Mouse (Mus musculus): ENCODE results near the gene Heatr5b. TPM values are rescaled to one million over a fixed set of nuclear protein-coding genes. Genes with fewer than 3 reads are reported as not detected.

Heatr5b gene
- 6.8 and 7.0 TPM in 2 replicates for polyA plus RNA-seq (2015; fragmentation: Nextera tagmentation; extraction: Ambion mirVana)

GRCm38 (mm10) chr17:78834856-78835835, at the start of gene Heatr5b, which contains the start of gene Gpatch11:
TSS of gene Heatr5b (minus strand) at chr17:78835364.
TSS of gene Gpatch11 (plus strand) at chr17:78835567.
- Histone ChIP-seq H3K36me3 (ENCODE audit: control insufficient read depth, insufficient read depth) (peaks cover 25% of the 10 kb centered on the region), H3K4me1 (replicated peaks; ENCODE audit: control insufficient read depth, insufficient read depth, low read length) (no peaks in the 10 kb centered on the region), H3K4me2 (replicated peaks; ENCODE audit: low read depth) (peak within 1 kb of the TSS; percentile 70), H3K27ac (ENCODE audit: low read depth, low read length) (peak within 1 kb of the TSS; percentile 69), H3K27me3 (replicated peaks; ENCODE audit: control insufficient read depth, insufficient read depth, low read length) (no peaks in the 10 kb centered on the region), H3K9me3 (ENCODE audit: control insufficient read depth) (no peaks in the 10 kb centered on the region), H3K4me3 (ENCODE audit: low read depth, low read length) (peak within 1 kb of the TSS; percentile 79), H3K9ac (ENCODE audit: low read depth, low read length) (peak within 1 kb of the TSS; percentile 80)
- ATAC-seq, result peak; percentile 99
- 0 out of 2 replicates have a peak, but pooled peaks have one; percentile 1 for TF ChIP-seq CTCF (IDR thresholded peaks at IDR 0.05; ENCODE audit: low read depth)
- under 1% methylated on average over 81 of the region's 81 CpGs for WGBS

GRCm38 (mm10) chr17:78883291-78883690, 48.1 kb upstream of the Heatr5b start:
- Histone ChIP-seq H3K9me3 (ENCODE audit: control insufficient read depth) (no peaks in the 10 kb centered on the region), H3K9ac (ENCODE audit: low read depth, low read length) (no peak overlapping the region), H3K36me3 (ENCODE audit: control insufficient read depth, insufficient read depth) (peaks cover 13% of the 10 kb centered on the region), H3K27me3 (replicated peaks; ENCODE audit: control insufficient read depth, insufficient read depth, low read length) (no peaks in the 10 kb centered on the region), H3K4me3 (ENCODE audit: low read depth, low read length) (no peak overlapping the region), H3K4me1 (replicated peaks; ENCODE audit: control insufficient read depth, insufficient read depth, low read length) (peaks cover 4% of the 10 kb centered on the region; the same call in 1 of the 2 replicates), H3K4me2 (replicated peaks; ENCODE audit: low read depth) (peak overlapping the region; percentile 60; the same call in 1 of the 2 replicates), H3K27ac (ENCODE audit: low read depth, low read length) (no peak overlapping the region)
- TF ChIP-seq CTCF (IDR thresholded peaks at IDR 0.05; ENCODE audit: low read depth), result no peak
- ATAC-seq, result no peak
- 90% methylated on average over 4 of the region's 4 CpGs for WGBS

GRCm38 (mm10) chr17:78882401-78883112, 47.4 kb upstream of the Heatr5b start, which contains the start of gene Eif2ak2:
TSS of gene Eif2ak2 (minus strand) at chr17:78882573.
- no peaks in the 10 kb centered on the region for H3K9me3 ChIP-seq (ENCODE audit: control insufficient read depth)
- peak within 1 kb of the TSS; percentile 92 for H3K27ac ChIP-seq (ENCODE audit: low read depth, low read length)
- peak within 1 kb of the TSS; percentile 83 for H3K9ac ChIP-seq (ENCODE audit: low read depth, low read length)
- peaks cover 20% of the 10 kb centered on the region for H3K36me3 ChIP-seq (ENCODE audit: control insufficient read depth, insufficient read depth)
- H3K4me2 ChIP-seq (replicated peaks; ENCODE audit: low read depth), result peak within 1 kb of the TSS; percentile 60
- ATAC-seq, result peak; percentile 99
- H3K4me3 ChIP-seq (ENCODE audit: low read depth, low read length), result peak within 1 kb of the TSS; percentile 81
- H3K27me3 ChIP-seq (replicated peaks; ENCODE audit: control insufficient read depth, insufficient read depth, low read length), result no peaks in the 10 kb centered on the region
- peaks cover 4% of the 10 kb centered on the region; the same call in 1 of the 2 replicates for H3K4me1 ChIP-seq (replicated peaks; ENCODE audit: control insufficient read depth, insufficient read depth, low read length)
- WGBS, result 1% methylated on average over 28 of the region's 28 CpGs
- 0 out of 2 replicates have a peak, but pooled peaks have one; percentile 15 for TF ChIP-seq CTCF (IDR thresholded peaks at IDR 0.05; ENCODE audit: low read depth)

GRCm38 (mm10) chr17:78881878-78882304, 46.7 kb upstream of the Heatr5b start:
- Histone ChIP-seq H3K36me3 (ENCODE audit: control insufficient read depth, insufficient read depth) (peaks cover 26% of the 10 kb centered on the region), H3K9me3 (ENCODE audit: control insufficient read depth) (no peaks in the 10 kb centered on the region), H3K4me2 (replicated peaks; ENCODE audit: low read depth) (peak overlapping the region; percentile 60), H3K9ac (ENCODE audit: low read depth, low read length) (peak overlapping the region; percentile 83), H3K4me1 (replicated peaks; ENCODE audit: control insufficient read depth, insufficient read depth, low read length) (peaks cover 4% of the 10 kb centered on the region; the same call in 1 of the 2 replicates), H3K27me3 (replicated peaks; ENCODE audit: control insufficient read depth, insufficient read depth, low read length) (no peaks in the 10 kb centered on the region), H3K4me3 (ENCODE audit: low read depth, low read length) (peak overlapping the region; percentile 81), H3K27ac (ENCODE audit: low read depth, low read length) (peak overlapping the region; percentile 92)
- no peak for TF ChIP-seq CTCF (IDR thresholded peaks at IDR 0.05; ENCODE audit: low read depth)
- 10% methylated on average over 4 of the region's 7 CpGs for WGBS
- peak; percentile 45 for ATAC-seq

- ATAC-seq, result no peak
- H3K36me3 ChIP-seq (ENCODE audit: control insufficient read depth, insufficient read depth), result peaks cover 76% of the 10 kb centered on the region
- 95% methylated on average over 6 of the region's 6 CpGs for whole genome bisulfite sequencing
- no peaks in the 10 kb centered on the region for H3K4me1 ChIP-seq (replicated peaks; ENCODE audit: control insufficient read depth, insufficient read depth, low read length)
- H3K9me3 ChIP-seq (ENCODE audit: control insufficient read depth), result no peaks in the 10 kb centered on the region
- no peak for TF ChIP-seq CTCF (IDR thresholded peaks at IDR 0.05; ENCODE audit: low read depth)
- H3K4me3 ChIP-seq (ENCODE audit: low read depth, low read length), result no peak overlapping the region
- no peaks in the 10 kb centered on the region for H3K27me3 ChIP-seq (replicated peaks; ENCODE audit: control insufficient read depth, insufficient read depth, low read length)
- no peak overlapping the region for H3K9ac ChIP-seq (ENCODE audit: low read depth, low read length)
- H3K4me2 ChIP-seq (replicated peaks; ENCODE audit: low read depth), result no peak overlapping the region
- H3K27ac ChIP-seq (ENCODE audit: low read depth, low read length), result no peak overlapping the region
Measured at GRCm38 (mm10) chr17:78873886-78874285, 38.7 kb upstream of the Heatr5b start.
